9 mouse cellular contexts compared by ENCODE assay signal in the genomic region with DNA sequence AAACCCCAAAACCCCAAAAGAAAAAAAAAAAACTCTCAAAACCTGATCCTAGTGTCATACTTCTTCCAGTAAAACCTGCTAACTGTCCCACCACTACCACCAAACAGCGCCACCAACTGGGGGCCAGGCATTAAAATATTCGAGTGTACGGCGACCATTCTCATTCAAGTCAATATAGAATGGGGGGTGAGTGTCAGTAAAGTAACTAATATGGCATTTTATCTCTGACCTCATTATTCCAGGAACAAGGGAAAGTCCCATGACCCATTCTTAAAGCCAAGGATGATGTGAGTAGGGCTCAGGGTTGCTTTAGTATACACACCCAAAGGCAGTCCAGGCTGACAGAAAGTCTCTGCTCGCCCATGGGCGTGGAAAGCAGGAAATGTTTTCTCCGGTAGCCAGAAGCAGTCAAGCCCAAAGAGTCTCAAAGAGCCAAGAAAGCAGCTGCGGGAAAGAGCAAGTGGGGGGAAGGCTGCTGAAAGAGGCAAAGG. TPM values are rescaled to one million over a fixed set of nuclear protein-coding genes. Genes with fewer than 3 reads are reported as not detected.
A peak's percentile ranks its signal among the peaks of the same experiment; 100 is the strongest.
DNase-seq lines count a peak whose midpoint lies in the region; ATAC-seq and TF ChIP-seq lines count a peak whose summit lies in the region.
"Had no signal": no experiment of that assay in that cellular context is flagged by ENCODE, and none has a peak within 500 bp of the region (broad histone marks: within the 10 kb centered on the region; RNA-seq: fewer than 3 reads in every experiment).

No protein-coding gene starts in this region.

- no peak for DNase-seq in forebrain, postnatal 0 days
- peak; percentile 57 for DNase-seq in ovary, postnatal 36 days (ENCODE audit: low spot score)
- no peak for DNase-seq in ovary, postnatal 14 days (ENCODE audit: low spot score)
- peak; percentile 42 for DNase-seq in embryo, embryonic 9.5 days (ENCODE audit: extremely low spot score)
- DNase-seq in lung, postnatal 36 days: peak; percentile 72
- DNase-seq in cerebellum, adult 9-11 months: no peak

- H3K9me3 ChIP-seq in forebrain, postnatal 0 days (ENCODE audit: low read length): no peaks in the 10 kb centered on the region
- no peaks in the 10 kb centered on the region for H3K9me3 ChIP-seq in forebrain, embryonic 13.5 days (replicated peaks)
- H3K9me3 ChIP-seq: heart, embryonic 15.5 days had no signal

- H3K4me3 ChIP-seq in forebrain, postnatal 0 days (ENCODE audit: low read depth, low read length): no peak overlapping the region
- H3K4me3 ChIP-seq in forebrain, embryonic 13.5 days: no peak overlapping the region
- H3K4me3 ChIP-seq: heart, embryonic 15.5 days had no signal

- TF ChIP-seq CTCF in forebrain, postnatal 0 days (IDR thresholded peaks at IDR 0.05; ENCODE audit: low read depth): peak; percentile 47

- H3K4me1 ChIP-seq in forebrain, postnatal 0 days (ENCODE audit: insufficient read depth): 0 out of 2 replicates have a peak, but pooled peaks cover 4% of the 10 kb centered on the region
- peaks cover 7% of the 10 kb centered on the region for H3K4me1 ChIP-seq in forebrain, embryonic 13.5 days

- H3K4me2 ChIP-seq in forebrain, postnatal 0 days (ENCODE audit: low read depth): no peak overlapping the region
- no peak overlapping the region for H3K4me2 ChIP-seq in forebrain, embryonic 13.5 days
- H3K4me2 ChIP-seq: heart, embryonic 15.5 days had no signal

- peaks cover 4% of the 10 kb centered on the region for H3K27me3 ChIP-seq in forebrain, postnatal 0 days (ENCODE audit: insufficient read depth, low read length)
- peaks cover 17% of the 10 kb centered on the region for H3K27me3 ChIP-seq in forebrain, embryonic 13.5 days

- no peaks in the 10 kb centered on the region for H3K36me3 ChIP-seq in forebrain, postnatal 0 days (ENCODE audit: insufficient read depth)
- no peaks in the 10 kb centered on the region for H3K36me3 ChIP-seq in forebrain, embryonic 13.5 days (ENCODE audit: poor library complexity, severe bottlenecking)
- H3K36me3 ChIP-seq: heart, embryonic 15.5 days had no signal

- 35% methylated on average over 8 of the region's 8 CpGs for WGBS in forebrain, postnatal 0 days
- WGBS in forebrain, embryonic 13.5 days: 43% methylated on average over 8 of the region's 8 CpGs

- no peak for ATAC-seq in forebrain, postnatal 0 days
- ATAC-seq in forebrain, embryonic 13.5 days: no peak
- ATAC-seq in erythroid progenitor cell, adult 5-6 weeks (replicated peaks; ENCODE audit: low FRiP score, poor library complexity, severe bottlenecking): no peak

- H3K9ac ChIP-seq in forebrain, postnatal 0 days: no peak overlapping the region
- no peak overlapping the region for H3K9ac ChIP-seq in forebrain, embryonic 13.5 days
- H3K9ac ChIP-seq: heart, embryonic 15.5 days had no signal

- H3K27ac ChIP-seq in forebrain, postnatal 0 days (ENCODE audit: low read depth, low read length): no peak overlapping the region
- H3K27ac ChIP-seq in forebrain, embryonic 13.5 days: no peak overlapping the region
- H3K27ac ChIP-seq: heart, embryonic 15.5 days had no signal

RNA-seq across cellular contexts. Expression of gene Mfsd6l, which starts 2.0 kb away (rescaled TPM):
- 0.15 and 0.24 TPM in 2 replicates for total RNA-seq in forebrain, postnatal 0 days (2014; rRNA removed)
- 0.15 and 0.25 TPM in 2 replicates for polyA plus RNA-seq in forebrain, postnatal 0 days (2015; fragmentation: Nextera tagmentation; extraction: Ambion mirVana)
- polyA plus RNA-seq in forebrain, embryonic 13.5 days (2015; fragmentation: Nextera tagmentation; extraction: Ambion mirVana): not detected in 2 replicates
- not detected in 2 replicates for total RNA-seq in erythroid progenitor cell, adult 5-6 weeks (2015; ENCODE audit: low replicate concordance)
- not detected in 2 replicates for total RNA-seq in erythroid progenitor cell, adult 5-6 weeks (2017; ENCODE audit: low replicate concordance)
- polyA plus RNA-seq: heart, embryonic 15.5 days had no signal

RNA-seq across cellular contexts. Expression of gene Ccdc42, which starts 32.8 kb away (rescaled TPM):
- 0.46 and 1.3 TPM in 2 replicates for total RNA-seq in forebrain, postnatal 0 days (2014; rRNA removed)
- 0.43 and 0.85 TPM in 2 replicates for polyA plus RNA-seq in forebrain, postnatal 0 days (2015; fragmentation: Nextera tagmentation; extraction: Ambion mirVana)
- polyA plus RNA-seq in forebrain, embryonic 13.5 days (2015; fragmentation: Nextera tagmentation; extraction: Ambion mirVana): 0.16 TPM in 1 of 2 replicates, not detected in the other
- total RNA-seq in erythroid progenitor cell, adult 5-6 weeks (2015; ENCODE audit: low replicate concordance): not detected in 2 replicates
- total RNA-seq in erythroid progenitor cell, adult 5-6 weeks (2017; ENCODE audit: low replicate concordance): not detected in 2 replicates

RNA-seq across cellular contexts. Expression of gene Pik3r6, which starts 51.2 kb away (rescaled TPM):
- total RNA-seq in forebrain, postnatal 0 days (2014; rRNA removed): 1.5 and 2.0 TPM in 2 replicates
- 0.92 and 1.8 TPM in 2 replicates for polyA plus RNA-seq in forebrain, postnatal 0 days (2015; fragmentation: Nextera tagmentation; extraction: Ambion mirVana)
- 0.89 and 0.96 TPM in 2 replicates for polyA plus RNA-seq in forebrain, embryonic 13.5 days (2015; fragmentation: Nextera tagmentation; extraction: Ambion mirVana)
- total RNA-seq in erythroid progenitor cell, adult 5-6 weeks (2015; ENCODE audit: low replicate concordance): 1.7 and 5.8 TPM in 2 replicates
- total RNA-seq in erythroid progenitor cell, adult 5-6 weeks (2017; ENCODE audit: low replicate concordance): 0.90 and 1.5 TPM in 2 replicates

Comparison
In these comparisons a context has a peak if more than half of its experiments do, and no peak if none do; other contexts are left out.
1. DNase-seq: peak in ovary, postnatal 36 days (single experiment), embryo, embryonic 9.5 days (single experiment) and lung, postnatal 36 days (single experiment); none in forebrain, postnatal 0 days (single experiment), ovary, postnatal 14 days (single experiment) and cerebellum, adult 9-11 months (single experiment).